Mouse (Mus musculus) G1E (cell line): ENCODE results near the gene Klk4. TPM values are rescaled to one million over a fixed set of nuclear protein-coding genes. Genes with fewer than 3 reads are reported as not detected.
A peak's percentile ranks its signal among the peaks of the same experiment; 100 is the strongest.

ENCODE experiments used
- ATAC-seq: 2 replicates; pipeline ENCODE4 v1.8.0; 2016; ENCODE audit warnings: mild to moderate bottlenecking; ENCODE audit not compliant: insufficient number of reproducible peaks, poor library complexity, low FRiP score, severe bottlenecking; ENCODE audit errors: extremely low read depth
- DNase-seq: peaks from one replicate; pipeline ENCODE4 v3.0.0; 2012; ENCODE audit warnings: low spot score
- H3K27me3 ChIP-seq: 2 replicates; pipeline ENCODE4 v1.6.1; 2012; ENCODE audit warnings: mild to moderate bottlenecking, low read length, inconsistent platforms; ENCODE audit not compliant: insufficient read depth
- H3K36me3 ChIP-seq: replicated peaks from 2 replicates; pipeline ENCODE3; 2012; ENCODE audit warnings: mild to moderate bottlenecking, inconsistent platforms
- H3K4me1 ChIP-seq: 2 replicates; pipeline ENCODE4 v1.6.1; 2012; ENCODE audit warnings: low read depth, low read length, inconsistent platforms, mixed read lengths; ENCODE audit not compliant: insufficient read depth
- H3K4me3 ChIP-seq: 2 replicates; pipeline ENCODE4 v1.5.1; 2012; ENCODE audit warnings: low read depth, mild to moderate bottlenecking, inconsistent platforms, low read length, moderate library complexity, mixed read lengths
- H3K9me3 ChIP-seq: replicated peaks from 2 replicates; pipeline ENCODE4 v1.6.1; 2012; ENCODE audit warnings: inconsistent platforms
- CTCF ChIP-seq: IDR thresholded peaks from 2 replicates; pipeline ENCODE4 v1.5.1; 2012; ENCODE audit warnings: low read depth, low read length, inconsistent platforms, mixed read lengths
- GATA1 ChIP-seq: IDR thresholded peaks from 2 replicates; pipeline ENCODE4 v1.6.1; 2012; ENCODE audit warnings: borderline replicate concordance, low read length, inconsistent platforms, mixed read lengths
- GATA2 ChIP-seq: IDR thresholded peaks from 2 replicates; pipeline ENCODE4 v1.6.1; 2012; ENCODE audit warnings: low read depth, low read length, inconsistent platforms, borderline replicate concordance
- POLR2AphosphoS5 ChIP-seq: IDR thresholded peaks from 2 replicates; pipeline ENCODE4 v1.6.1; 2012; ENCODE audit warnings: low read depth, low read length, inconsistent platforms; ENCODE audit not compliant: insufficient replicate concordance
- TAL1 ChIP-seq: conservative IDR thresholded peaks from 2 replicates; pipeline ENCODE4 v1.6.1; 2012; ENCODE audit warnings: low read depth, low read length, inconsistent platforms, mixed read lengths
- polyA plus RNA-seq: library from polyadenylated mRNA; stranded (reverse); fragments of >175 nt; gene quantifications from 2 replicates; pipeline ENCODE4 v1.2.3, GENCODE M21; 2012
- total RNA-seq, 2 experiments: library from RNA; stranded (forward) in 1 of 2; stranded (reverse) in 1 of 2; fragments of 200-1000 nt in 1 of 2; fragments of >200 nt in 1 of 2; fragmentation: Nextera tagmentation in 1 of 2; gene quantifications; 2 replicates each; pipeline ENCODE4 v1.2.3; 2014 to 2017

Gene Klk4
- total and polyA plus RNA-seq, 3 experiments, result not detected

DNA sequence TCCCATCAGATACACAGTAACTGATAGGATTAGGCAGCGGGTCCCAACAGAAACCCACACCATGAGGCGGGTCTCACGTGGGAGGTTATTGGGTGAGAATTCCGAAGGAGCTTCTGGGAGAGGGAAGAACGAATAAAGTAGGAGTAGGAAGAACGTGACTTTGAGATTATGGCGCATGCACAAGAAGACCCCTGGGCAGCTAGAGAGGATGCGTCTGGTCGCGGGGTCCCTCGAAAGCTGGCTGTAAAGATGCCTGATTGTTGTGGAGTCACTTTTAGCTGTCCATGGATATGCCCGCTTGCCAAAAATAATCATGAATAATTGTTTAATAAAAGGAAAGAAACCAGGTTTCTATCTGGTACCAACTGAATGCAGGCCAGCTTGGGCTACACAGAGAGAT lies 23.5 kb upstream of the Klk4 start:
- Histone ChIP-seq H3K27me3 (no peaks in the 10 kb centered on the region), H3K9me3 (peaks cover under 1% of the 10 kb centered on the region), H3K4me3 (no peak overlapping the region), H3K4me1 (no peaks in the 10 kb centered on the region), H3K36me3 (no peaks in the 10 kb centered on the region)
- DNase-seq, result no peak
- ATAC-seq, result no peak
- TF ChIP-seq POLR2AphosphoS5 (no peak), TAL1 (no peak), GATA1 (no peak), GATA2 (no peak), CTCF (no peak)

DNA sequence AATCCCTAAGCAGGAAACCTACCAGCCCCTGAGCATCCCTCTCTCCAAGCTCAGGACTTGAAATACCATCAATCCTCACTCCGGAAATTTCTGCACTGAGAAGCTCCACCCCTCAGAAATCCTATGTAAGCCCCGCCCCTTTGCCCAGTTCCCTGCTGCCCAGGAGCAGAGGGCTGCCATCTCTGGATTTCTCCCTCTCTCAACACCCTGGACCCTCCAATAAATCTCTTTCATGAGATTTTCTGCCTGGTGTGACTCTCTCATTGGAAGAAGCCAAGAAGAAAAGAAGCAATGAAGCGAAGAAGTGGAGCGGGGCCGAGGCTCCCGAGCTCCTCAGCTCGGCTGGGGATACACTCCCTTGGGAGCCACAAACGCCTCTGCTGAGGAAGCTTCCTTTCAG lies 20.5 kb upstream of the Klk4 start:
- TF ChIP-seq TAL1 (no peak), CTCF (no peak), GATA1 (no peak)
- no peaks in the 10 kb centered on the region for H3K4me1 ChIP-seq
- H3K9me3 ChIP-seq, result no peaks in the 10 kb centered on the region
- H3K4me3 ChIP-seq, result no peak overlapping the region
- no peaks in the 10 kb centered on the region for H3K27me3 ChIP-seq
- DNase-seq (no peak), ATAC-seq (no peak)
- no peaks in the 10 kb centered on the region for H3K36me3 ChIP-seq

- DNase-seq (peak; percentile 18), ATAC-seq (no peak)
- Histone ChIP-seq H3K9me3 (no peaks in the 10 kb centered on the region), H3K4me1 (no peaks in the 10 kb centered on the region), H3K27me3 (no peaks in the 10 kb centered on the region), H3K4me3 (no peak overlapping the region), H3K36me3 (no peaks in the 10 kb centered on the region)
- TF ChIP-seq GATA1 (no peak), CTCF (peak; percentile 60)
Observed at GRCm38 (mm10) chr7:43873237-43873636, 7.7 kb upstream of the Klk4 start.

DNA sequence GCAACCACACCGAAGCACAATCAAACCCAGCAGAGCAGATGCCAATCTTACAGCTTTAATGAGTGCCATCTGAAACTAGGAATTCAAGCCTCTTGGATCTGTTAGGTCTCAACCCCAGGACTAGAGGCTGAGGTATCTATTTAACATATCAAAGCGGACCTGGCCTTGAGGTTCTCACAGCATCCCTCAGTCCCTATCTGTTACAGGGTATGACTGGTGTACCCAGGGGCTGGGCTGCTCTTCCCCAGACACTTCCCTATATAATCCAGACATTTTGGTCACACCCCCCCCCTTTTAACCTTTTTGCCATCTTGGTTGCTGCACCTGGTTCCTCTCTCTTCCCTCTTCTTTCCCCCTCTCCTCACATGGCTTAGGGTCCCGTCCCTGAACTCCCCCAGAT lies 7.3 kb upstream of the Klk4 start:
- Histone ChIP-seq H3K36me3 (no peaks in the 10 kb centered on the region), H3K4me3 (no peak overlapping the region), H3K9me3 (no peaks in the 10 kb centered on the region), H3K27me3 (no peaks in the 10 kb centered on the region), H3K4me1 (no peaks in the 10 kb centered on the region)
- no peak for ATAC-seq
- TF ChIP-seq POLR2AphosphoS5 (no peak), GATA2 (no peak), CTCF (no peak), TAL1 (no peak), GATA1 (no peak)
- DNase-seq, result no peak

DNA sequence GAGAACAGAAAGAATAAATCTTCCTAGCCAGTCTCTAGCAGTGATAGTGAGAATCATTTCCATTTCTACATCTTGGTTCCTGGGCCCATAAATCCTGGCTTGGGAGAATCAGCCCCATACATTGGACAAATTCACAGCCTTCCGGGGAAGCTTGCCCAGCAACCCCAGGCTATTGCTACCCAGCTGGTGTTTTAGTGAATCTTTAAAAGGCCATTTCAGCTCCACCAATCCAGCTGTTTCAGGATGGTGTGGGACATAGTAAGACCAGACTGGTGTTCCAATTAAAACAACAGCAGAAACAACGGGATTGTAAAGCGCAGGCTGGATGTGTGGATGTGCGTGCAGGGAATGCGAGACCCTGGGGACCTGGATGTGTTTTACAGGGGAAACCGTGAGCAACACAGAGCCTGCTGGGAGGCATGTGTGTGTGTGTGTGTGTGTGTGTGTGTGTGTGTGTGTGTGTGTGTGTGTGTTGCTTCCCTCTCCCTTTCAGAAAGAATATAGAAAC lies 6.0 kb upstream of the Klk4 start:
- no peak overlapping the region for H3K4me3 ChIP-seq
- no peaks in the 10 kb centered on the region for H3K27me3 ChIP-seq
- no peaks in the 10 kb centered on the region for H3K9me3 ChIP-seq
- H3K36me3 ChIP-seq, result no peaks in the 10 kb centered on the region
- DNase-seq (no peak), ATAC-seq (no peak)
- TF ChIP-seq TAL1, result no peak
- TF ChIP-seq GATA1, result no peak
- TF ChIP-seq POLR2AphosphoS5, result no peak
- TF ChIP-seq GATA2, result no peak
- no peak for TF ChIP-seq CTCF
- H3K4me1 ChIP-seq, result no peaks in the 10 kb centered on the region

DNA sequence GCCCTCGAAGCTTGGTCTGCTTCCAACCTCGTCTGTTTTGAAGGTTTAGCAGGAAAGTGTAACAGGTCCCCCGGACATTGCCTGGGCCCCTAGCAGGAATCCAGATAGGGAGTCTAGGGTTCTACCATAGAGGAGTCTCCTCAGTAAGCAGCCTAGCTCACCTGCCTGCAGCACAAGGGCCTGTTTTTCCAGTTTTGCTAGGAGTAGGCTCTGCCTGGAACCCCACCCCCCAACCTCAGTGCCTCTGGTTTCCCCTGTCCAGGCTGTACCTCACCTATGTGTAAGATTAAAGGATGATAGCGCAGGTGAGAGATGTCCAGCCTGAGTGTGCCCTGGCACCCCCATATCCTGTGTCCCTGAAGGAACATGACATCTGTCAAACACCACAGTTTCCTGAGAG lies 4.5 kb upstream of the Klk4 start:
- ATAC-seq (no peak), DNase-seq (no peak)
- Histone ChIP-seq H3K4me3 (no peak overlapping the region), H3K36me3 (no peaks in the 10 kb centered on the region), H3K9me3 (no peaks in the 10 kb centered on the region), H3K4me1 (no peaks in the 10 kb centered on the region), H3K27me3 (no peaks in the 10 kb centered on the region)
- TF ChIP-seq POLR2AphosphoS5, result no peak
- TF ChIP-seq GATA2, result no peak
- no peak for TF ChIP-seq GATA1
- TF ChIP-seq CTCF, result no peak
- no peak for TF ChIP-seq TAL1

GRCm38 (mm10) chr7:43878281-43878680 lies 2.7 kb upstream of the Klk4 start:
- Histone ChIP-seq H3K4me3 (no peak overlapping the region), H3K27me3 (no peaks in the 10 kb centered on the region), H3K4me1 (no peaks in the 10 kb centered on the region), H3K36me3 (no peaks in the 10 kb centered on the region), H3K9me3 (no peaks in the 10 kb centered on the region)
- no peak for DNase-seq
- ATAC-seq, result no peak
- TF ChIP-seq POLR2AphosphoS5, result no peak
- TF ChIP-seq GATA1, result no peak
- TF ChIP-seq CTCF, result no peak
- no peak for TF ChIP-seq GATA2
- TF ChIP-seq TAL1, result no peak
